Mouse (Mus musculus) forebrain, embryonic 12.5 days (tissue): ENCODE measurements around the gene Timm22. TPM values are rescaled to one million over a fixed set of nuclear protein-coding genes. Genes with fewer than 3 reads are reported as not detected.

ENCODE experiments used
- ATAC-seq: fragments of 200-750 bp; cut with Nextera tagmentation; 2 replicates; pipeline ENCODE4 v1.8.0; 2017; ENCODE audit warnings: moderate TSS enrichment; ENCODE audit not compliant: low FRiP score
- H3K27ac ChIP-seq: fragments of 300-500 bp; sonication (generic); 2 replicates; pipeline ENCODE4 v1.5.1; 2016; ENCODE audit warnings: mild to moderate bottlenecking
- H3K27me3 ChIP-seq: fragments of 300-500 bp; sonication (generic); 2 replicates; pipeline ENCODE4 v1.6.1; 2016; ENCODE audit warnings: mild to moderate bottlenecking
- H3K36me3 ChIP-seq: fragments of 300-500 bp; sonication (generic); replicated peaks from 2 replicates; pipeline ENCODE4 v1.6.1; 2016; ENCODE audit warnings: mild to moderate bottlenecking
- H3K4me1 ChIP-seq: fragments of 300-500 bp; sonication (generic); 2 replicates; pipeline ENCODE4 v1.6.1; 2016
- H3K4me2 ChIP-seq: fragments of 300-500 bp; sonication (generic); 2 replicates; pipeline ENCODE4 v1.6.1; 2016; ENCODE audit warnings: mild to moderate bottlenecking, moderate library complexity
- H3K4me3 ChIP-seq: fragments of 300-500 bp; sonication (generic); replicated peaks from 2 replicates; pipeline ENCODE4 v1.5.1; 2016; ENCODE audit warnings: mild to moderate bottlenecking
- H3K9ac ChIP-seq: fragments of 300-500 bp; sonication (generic); 2 replicates; pipeline ENCODE4 v1.6.1; 2016; ENCODE audit warnings: mild to moderate bottlenecking
- H3K9me3 ChIP-seq: fragments of 300-500 bp; sonication (generic); 2 replicates; pipeline ENCODE4 v1.6.1; 2016
- WGBS: fragments of 180-500 bp; shearing (Covaris S2); methylation state at CpG from one replicate; pipeline ENCODE4 v1.1.7; 2016; 5-methylcytosine and 5-hydroxymethylcytosine counted together
- polyA plus RNA-seq: library from polyadenylated mRNA; unstranded; fragments of >200 nt; fragmentation: Nextera tagmentation; extraction: Ambion mirVana; gene quantifications from 2 replicates; pipeline ENCODE4 v1.2.1, GENCODE M21; 2016

Gene Timm22
- polyA plus RNA-seq, 1 experiment from 2014 or later = 109 TPM

GRCm38 (mm10) chr11:76374491-76375185 is 32.1 kb upstream of the Timm22 start:
- no peak overlapping the region for H3K9ac ChIP-seq
- peaks cover 43% of the 10 kb centered on the region for H3K4me1 ChIP-seq
- H3K27ac ChIP-seq = 0 out of 2 replicates have a peak overlapping the region, but pooled peaks have one; percentile 9
- no peak overlapping the region for H3K4me2 ChIP-seq
- no peaks in the 10 kb centered on the region for H3K36me3 ChIP-seq
- no peaks in the 10 kb centered on the region for H3K9me3 ChIP-seq
- H3K27me3 ChIP-seq = no peaks in the 10 kb centered on the region
- no peak for ATAC-seq
- WGBS = 74% methylated on average over 17 of the region's 17 CpGs
- H3K4me3 ChIP-seq = no peak overlapping the region

GRCm38 (mm10) chr11:76376425-76376824 is 30.3 kb upstream of the Timm22 start:
- H3K9ac ChIP-seq = no peak overlapping the region
- H3K4me1 ChIP-seq = peaks cover 51% of the 10 kb centered on the region
- no peak overlapping the region for H3K27ac ChIP-seq
- no peak overlapping the region for H3K4me3 ChIP-seq
- H3K36me3 ChIP-seq = no peaks in the 10 kb centered on the region
- no peaks in the 10 kb centered on the region for H3K9me3 ChIP-seq
- 85% methylated on average over 3 of the region's 3 CpGs for WGBS
- no peak for ATAC-seq
- H3K4me2 ChIP-seq = no peak overlapping the region
- H3K27me3 ChIP-seq = no peaks in the 10 kb centered on the region

DNA sequence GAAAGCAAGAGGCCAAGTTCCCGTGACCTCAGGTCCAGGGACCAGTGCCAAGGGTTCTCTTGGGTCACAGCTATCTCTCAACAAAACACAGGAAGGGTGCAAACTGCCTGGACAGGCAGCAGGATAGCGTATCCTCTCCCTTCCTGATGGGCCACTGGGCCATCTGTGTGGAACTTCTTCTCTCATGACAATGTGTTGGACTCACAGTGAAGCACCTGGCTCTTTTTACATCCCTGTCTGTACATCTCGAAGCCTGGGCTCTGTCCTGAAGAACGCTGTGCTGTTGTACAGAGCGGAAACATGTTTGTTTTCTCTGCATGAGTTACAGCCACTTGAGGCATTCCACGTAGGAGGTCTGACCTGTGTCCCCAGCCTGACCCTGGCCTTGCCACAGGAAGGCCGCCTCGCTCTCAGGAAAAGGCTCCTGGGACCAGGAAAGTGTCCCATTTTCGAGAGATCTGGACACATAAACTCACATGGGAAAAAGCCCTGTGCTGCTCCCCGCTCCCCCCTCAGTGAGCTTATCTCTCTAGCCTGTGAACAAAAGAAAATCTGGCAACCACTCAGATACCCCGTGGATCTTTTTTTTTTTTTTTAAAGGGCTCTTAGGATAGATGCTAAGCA is 26.7 kb upstream of the Timm22 start:
- Histone ChIP-seq H3K9ac (no peak overlapping the region), H3K27me3 (no peaks in the 10 kb centered on the region), H3K4me2 (no peak overlapping the region), H3K4me1 (peaks cover 52% of the 10 kb centered on the region), H3K9me3 (no peaks in the 10 kb centered on the region), H3K36me3 (no peaks in the 10 kb centered on the region), H3K27ac (peak overlapping the region; percentile 54), H3K4me3 (no peak overlapping the region)
- no peak for ATAC-seq
- WGBS = 42% methylated on average over 11 of the region's 11 CpGs

DNA sequence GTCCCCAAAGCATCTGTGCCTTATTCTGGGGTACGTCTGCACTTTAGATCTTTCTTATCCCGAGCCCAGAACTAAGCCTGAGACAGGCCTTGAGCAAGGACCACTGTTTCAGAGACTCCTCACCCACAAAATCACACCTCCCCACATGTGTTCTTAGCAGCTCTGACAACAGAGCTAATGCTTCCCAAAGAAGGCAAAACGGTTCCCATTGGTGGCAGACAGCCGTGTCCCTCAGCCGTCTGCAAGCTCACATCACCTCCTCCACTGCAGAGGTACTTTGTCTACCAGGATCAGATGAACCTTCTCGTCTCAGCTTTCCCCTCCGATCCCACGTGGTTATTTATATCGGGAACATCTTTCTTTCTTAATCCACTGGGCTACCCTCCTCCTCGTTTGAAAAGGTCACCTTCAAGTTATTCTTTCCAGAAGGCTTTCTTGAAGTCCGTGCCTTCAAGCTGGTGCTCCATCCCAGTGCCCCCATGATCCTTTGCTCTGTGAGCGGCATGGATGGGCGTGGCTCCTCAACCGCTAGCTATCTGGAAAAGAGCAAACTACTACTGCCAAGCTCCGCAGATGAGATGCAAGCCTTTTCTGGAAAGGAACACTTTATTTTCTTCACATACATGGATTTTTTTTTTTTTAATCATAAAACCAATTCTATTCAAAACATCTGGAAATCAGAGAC is 25.4 kb upstream of the Timm22 start:
- Histone ChIP-seq H3K27ac (peak overlapping the region; percentile 26; the same call in 1 of the 2 replicates), H3K4me3 (no peak overlapping the region), H3K9me3 (no peaks in the 10 kb centered on the region), H3K27me3 (no peaks in the 10 kb centered on the region), H3K36me3 (no peaks in the 10 kb centered on the region), H3K4me1 (peaks cover 62% of the 10 kb centered on the region), H3K4me2 (no peak overlapping the region), H3K9ac (no peak overlapping the region)
- 84% methylated on average over 15 of the region's 15 CpGs for WGBS
- ATAC-seq = no peak

DNA sequence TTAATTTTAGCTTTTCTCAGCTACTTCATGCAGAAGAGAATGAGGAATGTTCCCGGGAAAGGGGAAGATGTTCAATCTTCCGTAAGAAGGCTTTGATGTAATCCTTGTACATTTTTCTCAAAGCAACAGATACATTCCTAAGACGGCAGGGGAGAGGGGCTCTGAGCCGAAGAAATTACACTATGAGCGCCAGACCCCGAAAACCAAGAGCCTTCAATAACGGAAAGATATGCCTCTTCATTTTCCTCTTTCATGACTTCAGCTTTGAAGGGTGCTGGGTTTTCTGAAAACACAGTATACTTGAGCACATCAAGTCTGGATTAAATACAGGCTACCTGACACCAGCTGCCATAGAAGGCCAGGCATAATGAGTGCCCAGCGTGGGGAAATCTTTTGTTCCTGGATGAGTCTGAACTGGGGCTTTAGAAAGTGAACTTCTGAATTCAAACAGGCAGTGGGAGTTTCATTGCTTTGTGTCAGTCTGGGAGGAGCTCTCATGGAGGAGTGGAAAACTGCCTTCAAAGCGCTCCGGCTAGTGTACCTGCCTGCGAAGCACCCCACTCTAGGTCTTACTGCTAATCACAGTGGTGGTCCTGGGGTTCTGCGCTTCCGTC is 23.9 kb upstream of the Timm22 start:
- Histone ChIP-seq H3K4me2 (peak overlapping the region; percentile 24), H3K36me3 (no peaks in the 10 kb centered on the region), H3K9ac (no peak overlapping the region), H3K9me3 (0 out of 2 replicates have a peak, but pooled peaks cover 2% of the 10 kb centered on the region), H3K27ac (peak overlapping the region; percentile 94), H3K27me3 (no peaks in the 10 kb centered on the region), H3K4me1 (peaks cover 57% of the 10 kb centered on the region), H3K4me3 (no peak overlapping the region)
- whole genome bisulfite sequencing = 9% methylated on average over 13 of the region's 13 CpGs
- no peak for ATAC-seq

GRCm38 (mm10) chr11:76384307-76384706 is 22.4 kb upstream of the Timm22 start:
- WGBS = 42% methylated on average over 5 of the region's 5 CpGs
- H3K4me1 ChIP-seq = peaks cover 69% of the 10 kb centered on the region

DNA sequence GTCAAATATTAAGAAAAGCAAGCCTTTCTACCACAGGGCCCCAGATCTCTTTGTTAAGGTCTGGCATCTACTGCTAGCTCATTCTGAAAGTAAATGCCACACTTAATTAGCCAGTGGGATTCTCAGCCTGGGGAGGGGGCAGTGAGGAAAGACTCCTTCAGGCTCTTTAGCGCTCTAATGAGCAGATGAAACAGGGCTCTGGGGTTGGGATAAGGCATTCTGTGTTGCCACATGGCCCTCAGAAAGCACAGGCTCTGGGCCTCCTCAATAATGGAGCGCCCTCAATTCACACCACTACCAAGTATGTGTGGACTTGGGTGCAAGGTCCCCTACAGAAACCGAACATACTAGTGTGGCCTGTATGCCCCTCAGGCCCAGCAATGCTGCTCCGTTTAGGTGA is 21.7 kb upstream of the Timm22 start:
- Histone ChIP-seq H3K27me3 (no peaks in the 10 kb centered on the region), H3K4me1 (peaks cover 67% of the 10 kb centered on the region)
- ATAC-seq = peak; percentile 63; the same call in 1 of the 2 replicates

More at GRCm38 (mm10) chr11:76384307-76384706, 22.4 kb upstream of the Timm22 start:
- H3K4me3 ChIP-seq = no peak overlapping the region
- peak overlapping the region; percentile 36; the same call in 1 of the 2 replicates for H3K9ac ChIP-seq
- no peak for ATAC-seq
- peak overlapping the region; percentile 6; the same call in 1 of the 2 replicates for H3K4me2 ChIP-seq
- no peaks in the 10 kb centered on the region for H3K27me3 ChIP-seq
- H3K9me3 ChIP-seq = 0 out of 2 replicates have a peak, but pooled peaks cover 2% of the 10 kb centered on the region
- no peaks in the 10 kb centered on the region for H3K36me3 ChIP-seq
- peak overlapping the region; percentile 94 for H3K27ac ChIP-seq

GRCm38 (mm10) chr11:76385746-76386145 is 21.0 kb upstream of the Timm22 start:
- Histone ChIP-seq H3K4me1 (peaks cover 60% of the 10 kb centered on the region), H3K9ac (no peak overlapping the region)
- peak; percentile 47 for ATAC-seq

More for the DNA sequence above, 21.7 kb upstream of the Timm22 start:
- Histone ChIP-seq H3K4me3 (no peak overlapping the region), H3K9me3 (0 out of 2 replicates have a peak, but pooled peaks cover 2% of the 10 kb centered on the region), H3K4me2 (peak overlapping the region; percentile 22), H3K9ac (no peak overlapping the region), H3K27ac (peak overlapping the region; percentile 94), H3K36me3 (no peaks in the 10 kb centered on the region)
- WGBS = 19% methylated on average over 4 of the region's 4 CpGs

GRCm38 (mm10) chr11:76387097-76387496 is 19.7 kb upstream of the Timm22 start:
- Histone ChIP-seq H3K4me2 (no peak overlapping the region), H3K9ac (no peak overlapping the region), H3K27me3 (no peaks in the 10 kb centered on the region), H3K36me3 (peaks cover 9% of the 10 kb centered on the region), H3K9me3 (0 out of 2 replicates have a peak, but pooled peaks cover 2% of the 10 kb centered on the region), H3K27ac (no peak overlapping the region), H3K4me1 (peaks cover 57% of the 10 kb centered on the region), H3K4me3 (no peak overlapping the region)
- ATAC-seq = no peak
- WGBS = 76% methylated on average over 1 of the region's 1 CpGs

More at GRCm38 (mm10) chr11:76385746-76386145, 21.0 kb upstream of the Timm22 start:
- WGBS = 13% methylated on average over 3 of the region's 3 CpGs
- Histone ChIP-seq H3K4me2 (peak overlapping the region; percentile 22; the same call in 1 of the 2 replicates), H3K27me3 (no peaks in the 10 kb centered on the region), H3K4me3 (no peak overlapping the region), H3K36me3 (peaks cover under 1% of the 10 kb centered on the region; the same call in 1 of the 2 replicates), H3K9me3 (0 out of 2 replicates have a peak, but pooled peaks cover 2% of the 10 kb centered on the region), H3K27ac (peak overlapping the region; percentile 94)

DNA sequence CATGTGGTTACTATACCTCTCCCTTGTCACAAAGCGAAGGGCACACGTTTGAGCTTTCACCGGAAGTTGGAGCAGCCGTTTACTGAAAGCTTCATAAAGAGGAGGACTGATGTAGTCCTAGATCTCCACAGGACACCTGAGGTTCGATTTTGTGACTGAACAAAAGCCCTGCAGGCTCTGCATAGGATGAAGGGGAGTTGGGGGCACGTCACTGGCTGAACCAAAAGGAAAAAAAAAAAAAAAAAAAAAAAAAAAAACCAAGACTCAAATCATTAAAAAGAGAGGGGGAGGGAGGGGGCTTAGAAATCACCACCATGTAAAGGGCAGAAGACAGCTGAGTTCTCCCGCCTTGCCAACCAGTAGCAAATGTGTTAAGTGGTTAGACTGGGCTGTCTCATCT is 18.0 kb upstream of the Timm22 start:
- ATAC-seq = 0 out of 2 replicates have a peak, but pooled peaks have one; percentile 43
- Histone ChIP-seq H3K4me1 (peaks cover 41% of the 10 kb centered on the region), H3K4me3 (no peak overlapping the region), H3K27ac (peak overlapping the region; percentile 69), H3K36me3 (peaks cover 9% of the 10 kb centered on the region), H3K9me3 (0 out of 2 replicates have a peak, but pooled peaks cover 2% of the 10 kb centered on the region), H3K9ac (0 out of 2 replicates have a peak overlapping the region, but pooled peaks have one; percentile 17), H3K27me3 (no peaks in the 10 kb centered on the region), H3K4me2 (peak overlapping the region; percentile 36)
- WGBS = 5% methylated on average over 7 of the region's 7 CpGs

GRCm38 (mm10) chr11:76392532-76392931 is 14.2 kb upstream of the Timm22 start:
- Histone ChIP-seq H3K27ac (no peak overlapping the region), H3K9me3 (no peaks in the 10 kb centered on the region), H3K9ac (no peak overlapping the region), H3K4me3 (no peak overlapping the region), H3K36me3 (peaks cover 9% of the 10 kb centered on the region), H3K4me2 (no peak overlapping the region), H3K27me3 (no peaks in the 10 kb centered on the region), H3K4me1 (peaks cover 36% of the 10 kb centered on the region)
- 88% methylated on average over 7 of the region's 7 CpGs for WGBS
- no peak for ATAC-seq
